Mouse (Mus musculus): ENCODE results near the gene Cs. TPM values are rescaled to one million over a fixed set of nuclear protein-coding genes. Genes with fewer than 3 reads are reported as not detected.
A peak's percentile ranks its signal among the peaks of the same experiment; 100 is the strongest.

The Cs gene
- polyA plus RNA-seq, 1 experiment from 2014 or later = 230 TPM

- H3K36me3 ChIP-seq = peaks cover 46% of the 10 kb centered on the region
- H3K4me1 ChIP-seq = peaks cover 21% of the 10 kb centered on the region
- no peaks in the 10 kb centered on the region for H3K27me3 ChIP-seq (replicated peaks)
- H3K27ac ChIP-seq = no peak overlapping the region
- peak overlapping the region; percentile 96 for H3K9ac ChIP-seq
- no peak for ATAC-seq (ENCODE audit: low FRiP score, low read depth)
- peak overlapping the region; percentile 92; the same call in 1 of the 2 replicates for H3K4me3 ChIP-seq
- peak overlapping the region; percentile 76 for H3K4me2 ChIP-seq (replicated peaks)
- 70% methylated on average over 3 of the region's 3 CpGs for WGBS
- no peaks in the 10 kb centered on the region for H3K9me3 ChIP-seq
Measured at GRCm38 (mm10) chr10:128378462-128378861, 40.9 kb downstream of the Cs start.

DNA sequence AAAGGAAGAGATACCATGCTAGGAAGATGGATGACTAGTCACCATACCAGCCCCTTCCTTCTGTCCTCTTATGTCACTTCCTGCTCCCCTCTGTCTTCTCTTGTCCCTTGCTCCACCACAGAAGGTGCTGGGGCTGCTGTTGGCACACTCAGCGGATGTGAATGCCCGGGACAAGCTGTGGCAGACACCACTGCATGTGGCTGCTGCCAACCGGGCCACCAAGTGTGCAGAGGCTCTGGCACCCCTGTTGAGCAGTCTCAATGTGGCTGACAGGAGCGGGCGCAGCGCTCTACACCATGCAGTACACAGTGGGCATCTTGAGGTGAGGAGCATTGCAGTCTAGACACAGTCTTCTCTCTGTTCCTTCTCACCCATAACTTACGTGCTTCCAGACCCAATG, 41.7 kb downstream of the Cs start:
- 97% methylated on average over 7 of the region's 7 CpGs for WGBS
- H3K27me3 ChIP-seq (replicated peaks) = no peaks in the 10 kb centered on the region
- no peaks in the 10 kb centered on the region for H3K9me3 ChIP-seq
- no peak for ATAC-seq (ENCODE audit: low FRiP score, low read depth)
- H3K4me2 ChIP-seq (replicated peaks) = 0 out of 2 replicates have a peak overlapping the region, but pooled peaks have one; percentile 76
- no peak overlapping the region for H3K4me3 ChIP-seq
- no peak overlapping the region for H3K27ac ChIP-seq
- no peak overlapping the region for H3K9ac ChIP-seq
- H3K4me1 ChIP-seq = peaks cover 21% of the 10 kb centered on the region
- peaks cover 54% of the 10 kb centered on the region for H3K36me3 ChIP-seq

DNA sequence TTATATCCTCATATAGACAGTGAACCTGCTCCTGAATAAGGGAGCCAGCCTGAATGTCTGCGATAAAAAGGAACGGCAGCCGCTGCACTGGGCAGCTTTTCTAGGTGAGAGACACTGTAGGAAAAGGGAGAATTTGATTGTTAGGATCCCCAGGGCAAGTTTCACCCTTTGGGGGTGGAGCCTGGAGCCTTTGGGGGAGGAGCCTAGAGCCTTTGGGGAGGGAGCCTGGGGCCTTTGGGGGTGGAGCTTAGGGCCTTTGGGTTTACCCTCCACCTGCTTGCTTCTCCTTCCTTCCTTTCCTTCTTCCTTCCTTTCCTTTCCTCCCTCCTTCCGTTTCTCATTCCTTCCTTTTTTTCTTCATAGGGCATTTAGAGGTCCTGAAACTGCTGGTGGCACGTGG, 43.0 kb downstream of the Cs start:
- H3K4me1 ChIP-seq = peaks cover 21% of the 10 kb centered on the region
- WGBS = 91% methylated on average over 5 of the region's 5 CpGs
- H3K9me3 ChIP-seq = no peaks in the 10 kb centered on the region
- H3K4me3 ChIP-seq = no peak overlapping the region
- no peaks in the 10 kb centered on the region for H3K27me3 ChIP-seq (replicated peaks)
- H3K27ac ChIP-seq = no peak overlapping the region
- H3K9ac ChIP-seq = no peak overlapping the region
- no peak for ATAC-seq (ENCODE audit: low FRiP score, low read depth)
- H3K4me2 ChIP-seq (replicated peaks) = no peak overlapping the region
- H3K36me3 ChIP-seq = peaks cover 67% of the 10 kb centered on the region

DNA sequence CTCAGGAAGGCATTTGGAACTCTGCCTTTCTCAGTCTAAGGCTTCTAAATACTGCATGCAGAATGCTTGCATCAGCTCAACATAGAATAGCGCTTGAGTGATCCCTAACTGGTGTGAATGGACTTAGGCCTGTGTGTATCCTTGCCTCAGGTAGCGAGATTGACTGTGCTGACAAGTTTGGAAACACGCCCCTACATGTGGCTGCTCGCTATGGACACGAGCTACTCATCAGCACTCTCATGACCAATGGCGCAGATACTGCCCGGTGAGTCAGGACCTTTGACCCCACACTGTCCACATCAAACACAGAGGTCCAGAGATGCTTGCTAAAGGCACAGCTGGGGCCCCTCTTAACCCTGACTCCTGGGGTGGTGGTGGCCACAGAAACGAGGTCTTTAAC, 44.9 kb downstream of the Cs start:
- WGBS = 86% methylated on average over 8 of the region's 8 CpGs
- H3K9me3 ChIP-seq = no peaks in the 10 kb centered on the region
- no peaks in the 10 kb centered on the region for H3K27me3 ChIP-seq (replicated peaks)
- H3K36me3 ChIP-seq = peaks cover 87% of the 10 kb centered on the region
- no peak for ATAC-seq (ENCODE audit: low FRiP score, low read depth)
- H3K4me3 ChIP-seq = no peak overlapping the region
- H3K9ac ChIP-seq = no peak overlapping the region
- H3K4me2 ChIP-seq (replicated peaks) = no peak overlapping the region
- no peak overlapping the region for H3K27ac ChIP-seq
- peaks cover 15% of the 10 kb centered on the region for H3K4me1 ChIP-seq

GRCm38 (mm10) chr10:128385902-128386301, 48.4 kb downstream of the Cs start:
- H3K27me3 ChIP-seq (replicated peaks) = no peaks in the 10 kb centered on the region
- H3K4me1 ChIP-seq = no peaks in the 10 kb centered on the region
- H3K9me3 ChIP-seq = no peaks in the 10 kb centered on the region
- 94% methylated on average over 7 of the region's 7 CpGs for WGBS
- peaks cover 98% of the 10 kb centered on the region for H3K36me3 ChIP-seq
- no peak overlapping the region for H3K4me3 ChIP-seq
- H3K9ac ChIP-seq = no peak overlapping the region
- no peak for ATAC-seq (ENCODE audit: low FRiP score, low read depth)
- no peak overlapping the region for H3K4me2 ChIP-seq (replicated peaks)
- no peak overlapping the region for H3K27ac ChIP-seq

DNA sequence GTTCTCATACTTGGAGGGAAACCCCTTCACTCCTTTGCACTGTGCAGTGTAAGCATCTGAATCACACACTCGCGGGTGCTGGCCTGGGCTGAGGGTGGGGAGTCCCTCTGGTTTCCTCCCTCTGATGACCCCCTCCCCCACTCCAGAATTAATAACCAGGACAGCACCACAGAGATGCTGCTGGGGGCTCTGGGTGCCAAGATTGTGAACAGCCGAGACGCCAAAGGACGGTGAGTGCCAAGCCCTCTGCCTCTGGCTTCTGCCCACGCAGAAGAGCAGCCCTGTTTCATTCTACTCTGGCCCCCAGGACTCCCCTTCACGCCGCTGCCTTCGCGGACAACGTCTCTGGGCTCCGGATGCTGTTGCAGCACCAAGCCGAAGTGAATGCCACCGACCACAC, 51.4 kb downstream of the Cs start:
- Histone ChIP-seq H3K4me3 (no peak overlapping the region), H3K27ac (no peak overlapping the region), H3K4me2 (replicated peaks) (no peak overlapping the region), H3K9me3 (no peaks in the 10 kb centered on the region), H3K4me1 (no peaks in the 10 kb centered on the region), H3K27me3 (replicated peaks) (no peaks in the 10 kb centered on the region), H3K9ac (no peak overlapping the region), H3K36me3 (peaks cover 100% of the 10 kb centered on the region)
- WGBS = 90% methylated on average over 14 of the region's 14 CpGs
- no peak for ATAC-seq (ENCODE audit: low FRiP score, low read depth)

DNA sequence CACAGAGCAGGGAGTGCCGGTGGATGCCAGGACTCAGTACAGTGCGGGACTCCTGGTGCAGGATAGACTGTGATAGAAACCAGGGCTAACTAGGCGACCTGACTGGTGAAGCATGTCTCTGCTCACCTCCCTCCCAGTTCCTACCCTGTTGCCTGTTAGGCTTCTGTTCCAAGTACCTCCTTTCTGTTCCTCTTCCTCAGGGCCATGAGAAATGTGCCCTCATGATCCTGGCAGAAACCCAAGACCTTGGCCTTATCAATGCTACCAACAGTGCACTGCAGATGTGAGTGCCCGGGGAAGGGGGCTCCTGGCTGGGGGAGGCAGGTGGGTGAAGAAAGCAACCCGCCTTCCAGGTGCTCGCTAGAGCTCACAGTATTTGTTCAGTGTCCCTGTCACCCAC, 52.0 kb downstream of the Cs start:
- ATAC-seq (ENCODE audit: low FRiP score, low read depth) = no peak
- no peak overlapping the region for H3K4me3 ChIP-seq
- no peak overlapping the region for H3K4me2 ChIP-seq (replicated peaks)
- H3K9ac ChIP-seq = no peak overlapping the region
- no peaks in the 10 kb centered on the region for H3K4me1 ChIP-seq
- no peaks in the 10 kb centered on the region for H3K9me3 ChIP-seq
- 90% methylated on average over 6 of the region's 6 CpGs for WGBS
- H3K27ac ChIP-seq = no peak overlapping the region
- no peaks in the 10 kb centered on the region for H3K27me3 ChIP-seq (replicated peaks)
- peaks cover 100% of the 10 kb centered on the region for H3K36me3 ChIP-seq

DNA sequence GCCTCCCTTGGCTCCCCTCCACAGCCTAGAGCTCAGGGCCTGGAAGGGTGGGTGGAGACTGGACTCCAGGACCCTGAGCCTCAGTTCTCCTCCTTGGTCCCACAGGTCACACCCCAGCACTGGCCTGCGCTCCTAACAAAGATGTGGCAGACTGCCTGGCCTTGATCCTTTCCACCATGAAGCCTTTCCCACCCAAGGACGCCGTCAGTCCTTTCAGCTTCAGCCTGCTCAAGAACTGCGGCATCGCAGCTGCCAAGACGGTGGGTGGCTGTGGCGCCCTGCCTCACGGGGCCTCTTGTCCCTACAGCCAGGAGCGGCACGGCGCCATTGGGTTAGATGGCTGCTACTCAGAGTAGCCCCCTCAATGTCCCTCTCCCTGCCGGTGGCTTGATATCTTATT, 52.8 kb downstream of the Cs start:
- Histone ChIP-seq H3K36me3 (peaks cover 99% of the 10 kb centered on the region), H3K27ac (no peak overlapping the region), H3K4me2 (replicated peaks) (no peak overlapping the region), H3K27me3 (replicated peaks) (no peaks in the 10 kb centered on the region), H3K4me1 (no peaks in the 10 kb centered on the region), H3K9me3 (no peaks in the 10 kb centered on the region), H3K4me3 (no peak overlapping the region), H3K9ac (no peak overlapping the region)
- WGBS = 91% methylated on average over 12 of the region's 12 CpGs
- ATAC-seq (ENCODE audit: low FRiP score, low read depth) = no peak

GRCm38 (mm10) chr10:128391850-128392249, 54.3 kb downstream of the Cs start:
- H3K27ac ChIP-seq = no peak overlapping the region
- peaks cover 95% of the 10 kb centered on the region for H3K36me3 ChIP-seq
- WGBS = 87% methylated on average over 6 of the region's 6 CpGs
- H3K27me3 ChIP-seq (replicated peaks) = no peaks in the 10 kb centered on the region
- no peak for ATAC-seq (ENCODE audit: low FRiP score, low read depth)
- no peak overlapping the region for H3K9ac ChIP-seq
- no peak overlapping the region for H3K4me3 ChIP-seq
- H3K9me3 ChIP-seq = no peaks in the 10 kb centered on the region
- H3K4me2 ChIP-seq (replicated peaks) = no peak overlapping the region
- H3K4me1 ChIP-seq = no peaks in the 10 kb centered on the region

DNA sequence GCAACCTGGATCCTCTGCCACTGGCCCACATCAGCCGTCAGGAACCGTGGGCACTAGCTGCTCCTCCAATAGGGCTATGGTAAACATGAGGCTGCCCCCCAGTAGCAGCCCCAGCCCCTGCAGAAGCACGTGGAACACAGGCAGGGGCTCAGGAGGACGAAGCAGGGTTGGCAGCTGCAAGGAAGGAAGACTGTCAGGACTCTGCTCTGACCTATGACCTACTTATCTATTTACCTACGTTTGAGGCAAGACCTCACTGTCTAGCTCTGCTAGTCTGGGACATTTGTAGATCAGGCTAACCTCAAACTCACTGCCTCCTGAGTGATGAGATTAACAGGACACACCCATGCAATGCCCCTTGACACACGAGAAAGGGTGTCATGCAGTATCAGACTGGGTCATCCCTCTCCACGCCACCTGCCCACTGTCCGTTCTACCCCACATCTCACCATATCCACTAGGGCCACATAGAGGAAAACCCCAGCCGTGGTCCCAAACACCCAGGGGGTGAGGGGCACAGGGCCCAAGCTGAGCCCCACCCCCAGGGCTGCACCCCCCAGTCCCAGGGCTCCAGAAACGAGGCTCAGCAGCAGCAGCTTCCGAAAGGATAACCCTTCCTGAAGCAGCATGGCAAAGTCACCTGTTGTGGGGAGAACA, 58.6 kb downstream of the Cs start:
- no peak overlapping the region for H3K4me3 ChIP-seq
- no peak overlapping the region for H3K4me2 ChIP-seq (replicated peaks)
- 72% methylated on average over 11 of the region's 11 CpGs for WGBS
- ATAC-seq (ENCODE audit: low FRiP score, low read depth) = no peak
- no peaks in the 10 kb centered on the region for H3K9me3 ChIP-seq
- no peaks in the 10 kb centered on the region for H3K27me3 ChIP-seq (replicated peaks)
- no peaks in the 10 kb centered on the region; the same call in 1 of the 2 replicates for H3K4me1 ChIP-seq
- no peak overlapping the region for H3K9ac ChIP-seq
- H3K27ac ChIP-seq = no peak overlapping the region
- peaks cover 54% of the 10 kb centered on the region for H3K36me3 ChIP-seq

DNA sequence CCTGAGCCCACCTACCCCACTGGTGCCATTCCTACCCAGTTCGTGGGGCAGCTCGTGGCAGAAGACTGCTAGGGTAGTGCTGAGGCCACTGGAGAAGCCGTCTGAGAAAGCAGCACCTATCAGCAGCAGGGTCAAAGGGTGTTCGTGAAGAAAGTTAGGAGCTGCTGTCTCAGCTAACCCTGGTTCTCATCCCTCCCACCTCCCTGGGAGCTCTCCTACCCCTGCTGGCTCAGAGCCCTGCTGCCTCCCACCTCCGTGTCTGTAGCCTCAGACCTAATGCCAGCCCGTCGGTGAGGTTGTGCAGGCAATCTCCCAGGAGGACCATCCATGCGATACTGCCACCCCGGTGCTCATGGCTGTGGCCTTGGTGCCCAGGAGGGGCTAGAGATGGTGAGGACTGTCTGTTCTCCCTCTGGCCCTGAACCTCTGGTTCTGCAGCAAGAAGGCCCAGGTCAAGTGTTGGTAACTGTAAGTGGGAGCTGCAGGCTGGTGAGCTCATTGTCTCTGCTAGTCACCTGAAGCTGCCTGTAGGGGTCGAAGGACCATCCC, 59.3 kb downstream of the Cs start:
- H3K36me3 ChIP-seq = peaks cover 51% of the 10 kb centered on the region

GRCm38 (mm10) chr10:128397466-128397865, 59.9 kb downstream of the Cs start:
- 67% methylated on average over 7 of the region's 7 CpGs for WGBS
- no peak overlapping the region for H3K4me3 ChIP-seq
- H3K4me2 ChIP-seq (replicated peaks) = no peak overlapping the region
- 0 out of 2 replicates have a peak overlapping the region, but pooled peaks have one; percentile 21 for H3K9ac ChIP-seq
- H3K9me3 ChIP-seq = no peaks in the 10 kb centered on the region
- no peaks in the 10 kb centered on the region for H3K27me3 ChIP-seq (replicated peaks)
- H3K27ac ChIP-seq = 0 out of 2 replicates have a peak overlapping the region, but pooled peaks have one; percentile 12
- H3K4me1 ChIP-seq = no peaks in the 10 kb centered on the region; the same call in 1 of the 2 replicates
- no peak for ATAC-seq (ENCODE audit: low FRiP score, low read depth)
- peaks cover 45% of the 10 kb centered on the region for H3K36me3 ChIP-seq

More for the DNA sequence above, 59.3 kb downstream of the Cs start:
- Histone ChIP-seq H3K4me2 (replicated peaks) (no peak overlapping the region), H3K9me3 (no peaks in the 10 kb centered on the region), H3K27me3 (replicated peaks) (no peaks in the 10 kb centered on the region), H3K27ac (no peak overlapping the region), H3K9ac (no peak overlapping the region), H3K4me3 (no peak overlapping the region), H3K4me1 (no peaks in the 10 kb centered on the region; the same call in 1 of the 2 replicates)
- no peak for ATAC-seq (ENCODE audit: low FRiP score, low read depth)
- 71% methylated on average over 10 of the region's 10 CpGs for WGBS

DNA sequence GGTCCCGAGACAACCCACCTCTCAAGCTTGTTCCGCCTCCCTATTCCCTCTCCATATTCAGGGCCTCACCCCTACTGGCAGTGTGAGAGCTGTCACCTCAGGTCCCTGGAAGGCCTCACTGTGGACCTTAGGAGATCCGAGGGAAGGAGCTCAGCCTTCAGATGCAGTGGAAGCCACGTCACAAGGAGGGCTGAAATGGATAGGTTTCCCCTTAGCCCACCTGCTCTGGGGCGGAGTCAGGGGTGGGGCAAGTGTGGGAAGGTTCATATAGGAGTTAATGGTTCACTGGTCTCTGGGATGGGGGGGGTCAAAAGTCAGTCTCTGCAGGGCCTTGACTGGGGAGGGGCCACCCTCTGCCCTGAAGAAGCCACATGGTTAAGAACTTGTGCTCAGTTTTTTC, 62.8 kb downstream of the Cs start:
- no peaks in the 10 kb centered on the region for H3K9me3 ChIP-seq
- peaks cover 23% of the 10 kb centered on the region for H3K36me3 ChIP-seq
- no peak overlapping the region for H3K27ac ChIP-seq
- H3K27me3 ChIP-seq (replicated peaks) = no peaks in the 10 kb centered on the region
- 24% methylated on average over 5 of the region's 5 CpGs for WGBS
- H3K4me2 ChIP-seq (replicated peaks) = no peak overlapping the region
- H3K4me3 ChIP-seq = no peak overlapping the region
- H3K4me1 ChIP-seq = no peaks in the 10 kb centered on the region; the same call in 1 of the 2 replicates
- H3K9ac ChIP-seq = no peak overlapping the region
- ATAC-seq (ENCODE audit: low FRiP score, low read depth) = no peak
